Mouse (Mus musculus): ENCODE measurements at regions not wholly inside any gene's neighbourhood (a gene's known extent, or its start where the extent isn't known, plus 50 kb on each side); places are given as distances from the start of the nearest gene placed in this dataset.

DNA sequence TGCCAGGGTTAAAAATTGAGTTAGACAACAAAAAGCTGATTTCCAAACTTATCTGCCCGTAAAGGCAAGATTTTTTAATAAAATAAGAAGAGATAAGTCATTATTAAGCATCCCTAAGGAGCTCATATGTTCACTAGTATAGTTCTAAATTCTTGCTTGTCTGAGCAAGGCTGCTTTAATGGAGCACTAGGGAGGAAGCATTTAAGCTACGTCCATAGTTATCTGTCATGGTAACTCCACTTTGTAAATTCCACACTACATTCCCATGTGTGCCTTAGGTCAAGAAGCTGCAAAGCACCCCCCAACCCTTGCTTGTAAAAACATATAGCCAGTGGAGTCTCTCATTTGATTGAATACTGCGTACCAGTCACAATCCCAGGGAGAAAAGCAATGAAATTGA, 145.0 kb upstream of the Zfp804b start:
- Histone ChIP-seq H3K27ac (ENCODE audit: low read depth) (no peak overlapping the region), H3K4me3 (ENCODE audit: low read depth, low read length) (no peak overlapping the region), H3K36me3 (replicated peaks; ENCODE audit: control insufficient read depth, insufficient read depth, low read length) (no peaks in the 10 kb centered on the region), H3K27me3 (ENCODE audit: control insufficient read depth, insufficient read depth, low read length) (no peaks in the 10 kb centered on the region), H3K4me2 (ENCODE audit: low read depth, low read length) (no peak overlapping the region), H3K9ac (replicated peaks; ENCODE audit: low read depth, low read length) (no peak overlapping the region), H3K4me1 (ENCODE audit: control insufficient read depth, insufficient read depth) (no peaks in the 10 kb centered on the region), H3K9me3 (replicated peaks; ENCODE audit: control insufficient read depth, low read length) (no peaks in the 10 kb centered on the region)
- no peak for ATAC-seq (ENCODE audit: insufficient read depth, low read depth)
- TF ChIP-seq EP300 (IDR thresholded peaks at IDR 0.05; ENCODE audit: low read depth) (no peak), CTCF (IDR thresholded peaks at IDR 0.05; ENCODE audit: low read depth) (no peak)
- 57% methylated on average over 3 of the region's 3 CpGs for whole genome bisulfite sequencing
- no peak for DNase-seq (ENCODE audit: low spot score)

- Histone ChIP-seq H3K27ac (ENCODE audit: low read depth) (no peak overlapping the region), H3K9me3 (replicated peaks; ENCODE audit: control insufficient read depth, low read length) (no peaks in the 10 kb centered on the region), H3K36me3 (replicated peaks; ENCODE audit: control insufficient read depth, insufficient read depth, low read length) (no peaks in the 10 kb centered on the region), H3K4me1 (ENCODE audit: control insufficient read depth, insufficient read depth) (no peaks in the 10 kb centered on the region), H3K9ac (replicated peaks; ENCODE audit: low read depth, low read length) (no peak overlapping the region), H3K4me2 (ENCODE audit: low read depth, low read length) (no peak overlapping the region), H3K4me3 (ENCODE audit: low read depth, low read length) (no peak overlapping the region), H3K27me3 (ENCODE audit: control insufficient read depth, insufficient read depth, low read length) (no peaks in the 10 kb centered on the region)
- ATAC-seq (ENCODE audit: insufficient read depth, low read depth) (no peak), DNase-seq (ENCODE audit: low spot score) (no peak)
- 57% methylated on average over 3 of the region's 3 CpGs for WGBS
- TF ChIP-seq EP300 (IDR thresholded peaks at IDR 0.05; ENCODE audit: low read depth) (no peak), CTCF (IDR thresholded peaks at IDR 0.05; ENCODE audit: low read depth) (no peak)
Measured at GRCm38 (mm10) chr5:7517520-7518181, 173.1 kb upstream of the Zfp804b start.

DNA sequence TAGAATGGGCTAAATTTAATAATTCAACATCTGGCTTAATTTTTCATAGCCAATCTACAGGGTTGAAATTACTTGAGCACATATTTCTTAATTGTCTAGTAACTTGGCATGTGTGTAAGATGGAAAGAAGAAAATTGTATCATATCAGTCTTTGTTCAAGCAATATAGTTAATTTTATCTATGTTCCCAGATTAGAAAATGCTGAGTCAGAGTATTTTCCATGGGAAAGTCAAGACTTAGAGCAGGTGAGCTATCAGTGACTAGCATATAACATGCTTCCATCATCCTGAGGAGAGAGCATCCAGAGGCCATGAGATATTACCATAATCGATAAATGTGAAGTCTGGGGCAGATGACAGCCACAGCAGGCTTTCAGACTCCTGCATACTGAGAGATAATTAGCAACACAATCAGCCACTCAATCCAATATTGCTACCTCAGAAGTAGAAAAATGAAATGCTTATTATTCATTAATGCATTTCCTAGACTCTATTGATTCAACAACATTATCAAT, 188.2 kb upstream of the Zfp804b start:
- WGBS, result 76% methylated on average over 1 of the region's 1 CpGs
- ATAC-seq (ENCODE audit: insufficient read depth, low read depth), result no peak
- Histone ChIP-seq H3K4me1 (ENCODE audit: control insufficient read depth, insufficient read depth) (no peaks in the 10 kb centered on the region), H3K4me2 (ENCODE audit: low read depth, low read length) (no peak overlapping the region), H3K4me3 (ENCODE audit: low read depth, low read length) (no peak overlapping the region), H3K9ac (replicated peaks; ENCODE audit: low read depth, low read length) (no peak overlapping the region), H3K36me3 (replicated peaks; ENCODE audit: control insufficient read depth, insufficient read depth, low read length) (no peaks in the 10 kb centered on the region), H3K27ac (ENCODE audit: low read depth) (no peak overlapping the region), H3K27me3 (ENCODE audit: control insufficient read depth, insufficient read depth, low read length) (no peaks in the 10 kb centered on the region), H3K9me3 (replicated peaks; ENCODE audit: control insufficient read depth, low read length) (no peaks in the 10 kb centered on the region)
- no peak for DNase-seq (ENCODE audit: low spot score)
- TF ChIP-seq CTCF (IDR thresholded peaks at IDR 0.05; ENCODE audit: low read depth), result no peak
- no peak for TF ChIP-seq EP300 (IDR thresholded peaks at IDR 0.05; ENCODE audit: low read depth)

DNA sequence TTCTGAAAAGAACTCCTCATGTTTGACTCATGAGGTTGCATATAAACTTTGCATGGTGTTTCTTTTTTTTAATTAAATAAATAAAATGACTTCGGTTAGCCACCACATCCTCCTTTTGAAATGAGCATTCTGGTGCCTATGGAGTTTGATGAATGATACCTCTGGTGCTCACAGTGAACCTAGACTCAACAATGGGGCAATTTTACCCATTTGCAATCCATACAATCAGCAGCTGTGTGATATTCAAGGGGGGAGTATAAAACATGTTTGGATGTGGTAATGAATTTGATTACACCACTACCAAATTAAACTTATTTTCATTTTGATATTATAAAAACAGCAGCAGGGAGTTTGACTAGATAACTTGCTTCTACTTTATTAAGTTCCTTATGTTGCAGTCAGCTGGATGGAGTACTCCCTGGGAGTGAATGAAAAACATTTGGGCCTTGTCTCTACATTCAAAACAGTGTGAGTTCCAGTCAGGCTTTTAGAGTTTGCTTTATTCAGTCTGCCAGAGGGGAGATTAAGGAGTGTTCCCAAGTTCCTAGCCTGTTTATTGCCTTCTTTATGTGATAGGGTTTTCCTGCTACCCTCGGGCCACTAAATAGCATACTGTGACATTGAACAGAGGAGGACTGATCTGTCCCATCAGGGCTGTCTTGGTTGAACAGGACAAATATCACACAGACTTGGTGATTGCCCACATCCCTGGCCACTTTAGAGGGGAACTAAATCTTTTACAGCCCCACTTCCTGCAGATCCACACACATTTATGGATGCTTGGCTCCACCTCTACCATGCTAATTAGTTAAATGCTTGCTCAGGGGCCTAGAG, 195.5 kb upstream of the Zfp804b start:
- Histone ChIP-seq H3K4me2 (ENCODE audit: low read depth, low read length) (no peak overlapping the region), H3K4me1 (ENCODE audit: control insufficient read depth, insufficient read depth) (no peaks in the 10 kb centered on the region), H3K27me3 (ENCODE audit: control insufficient read depth, insufficient read depth, low read length) (no peaks in the 10 kb centered on the region), H3K9me3 (replicated peaks; ENCODE audit: control insufficient read depth, low read length) (no peaks in the 10 kb centered on the region), H3K36me3 (replicated peaks; ENCODE audit: control insufficient read depth, insufficient read depth, low read length) (no peaks in the 10 kb centered on the region), H3K27ac (ENCODE audit: low read depth) (no peak overlapping the region), H3K9ac (replicated peaks; ENCODE audit: low read depth, low read length) (no peak overlapping the region), H3K4me3 (ENCODE audit: low read depth, low read length) (no peak overlapping the region)
- ATAC-seq (ENCODE audit: insufficient read depth, low read depth) (no peak), DNase-seq (ENCODE audit: low spot score) (no peak)
- 58% methylated on average over 2 of the region's 2 CpGs for WGBS
- no peak for TF ChIP-seq EP300 (IDR thresholded peaks at IDR 0.05; ENCODE audit: low read depth)
- TF ChIP-seq CTCF (IDR thresholded peaks at IDR 0.05; ENCODE audit: low read depth), result no peak

- DNase-seq (ENCODE audit: low spot score) (no peak), ATAC-seq (ENCODE audit: insufficient read depth, low read depth) (no peak)
- Histone ChIP-seq H3K27ac (ENCODE audit: low read depth) (no peak overlapping the region), H3K27me3 (ENCODE audit: control insufficient read depth, insufficient read depth, low read length) (no peaks in the 10 kb centered on the region), H3K36me3 (replicated peaks; ENCODE audit: control insufficient read depth, insufficient read depth, low read length) (no peaks in the 10 kb centered on the region), H3K9me3 (replicated peaks; ENCODE audit: control insufficient read depth, low read length) (no peaks in the 10 kb centered on the region), H3K9ac (replicated peaks; ENCODE audit: low read depth, low read length) (no peak overlapping the region), H3K4me2 (ENCODE audit: low read depth, low read length) (no peak overlapping the region), H3K4me3 (ENCODE audit: low read depth, low read length) (no peak overlapping the region), H3K4me1 (ENCODE audit: control insufficient read depth, insufficient read depth) (no peaks in the 10 kb centered on the region)
- WGBS, result 78% methylated on average over 4 of the region's 4 CpGs
- no peak for TF ChIP-seq CTCF (IDR thresholded peaks at IDR 0.05; ENCODE audit: low read depth)
- TF ChIP-seq EP300 (IDR thresholded peaks at IDR 0.05; ENCODE audit: low read depth), result no peak
Measured at GRCm38 (mm10) chr5:7540646-7541038, 196.1 kb upstream of the Zfp804b start.

Data from heart, postnatal 0 days (tissue).